Mouse (Mus musculus): ENCODE data around the gene Glra3. TPM values are rescaled to one million over a fixed set of nuclear protein-coding genes. Genes with fewer than 3 reads are reported as not detected.

Gene Glra3
- polyA plus RNA-seq, 1 experiment from 2014 or later = 0.13 TPM

GRCm38 (mm10) chr8:56150697-56151096 lies 210.4 kb downstream of the Glra3 start:
- no peak for ATAC-seq (ENCODE audit: insufficient number of reproducible peaks, insufficient read depth, low FRiP score, low TSS enrichment)
- Histone ChIP-seq H3K9me3 (no peaks in the 10 kb centered on the region), H3K9ac (no peak overlapping the region), H3K4me2 (replicated peaks) (no peak overlapping the region), H3K4me3 (no peak overlapping the region), H3K4me1 (no peaks in the 10 kb centered on the region), H3K27me3 (no peaks in the 10 kb centered on the region), H3K27ac (no peak overlapping the region), H3K36me3 (no peaks in the 10 kb centered on the region)
- 79% methylated on average over 1 of the region's 1 CpGs for WGBS

GRCm38 (mm10) chr8:56151574-56151973 lies 211.3 kb downstream of the Glra3 start:
- Histone ChIP-seq H3K4me3 (no peak overlapping the region), H3K27ac (no peak overlapping the region), H3K4me2 (replicated peaks) (no peak overlapping the region), H3K27me3 (no peaks in the 10 kb centered on the region), H3K4me1 (no peaks in the 10 kb centered on the region), H3K36me3 (no peaks in the 10 kb centered on the region), H3K9me3 (no peaks in the 10 kb centered on the region), H3K9ac (no peak overlapping the region)
- 75% methylated on average over 5 of the region's 5 CpGs for WGBS
- ATAC-seq (ENCODE audit: insufficient number of reproducible peaks, insufficient read depth, low FRiP score, low TSS enrichment) = no peak

- Histone ChIP-seq H3K4me1 (no peaks in the 10 kb centered on the region), H3K36me3 (no peaks in the 10 kb centered on the region), H3K27ac (no peak overlapping the region), H3K9ac (no peak overlapping the region), H3K27me3 (no peaks in the 10 kb centered on the region), H3K4me2 (replicated peaks) (no peak overlapping the region), H3K4me3 (no peak overlapping the region), H3K9me3 (no peaks in the 10 kb centered on the region)
- no peak for ATAC-seq (ENCODE audit: insufficient number of reproducible peaks, insufficient read depth, low FRiP score, low TSS enrichment)
- 32% methylated on average over 2 of the region's 2 CpGs for WGBS
Measured at GRCm38 (mm10) chr8:56158966-56159365, 218.7 kb downstream of the Glra3 start.

Other genes starting within 250 kb of the Glra3 start
- gene Adam29, start 33.5 kb upstream of the Glra3 start, polyA plus RNA-seq (2016; fragmentation: Nextera tagmentation; extraction: Ambion mirVana) = not detected in 2 replicates

All from embryonic facial prominence, embryonic 12.5 days (tissue).